Mouse (Mus musculus) adrenal gland, postnatal 36 days (tissue): ENCODE measurements around the gene Rmnd1. TPM values are rescaled to one million over a fixed set of nuclear protein-coding genes. Genes with fewer than 3 reads are reported as not detected.
"Not testable (repeated sequence)": the region's sequence is repeated elsewhere in the genome, so short reads cannot be mapped to it uniquely, and the experiment has no call there.

Experiments used
- DNase-seq, 2 experiments: peaks; one replicate each; pipeline ENCODE4 v3.0.0; 2021; ENCODE audit warnings: mixed read lengths in 1 of 2
- long read RNA-seq, 2 experiments: library from polyadenylated mRNA; stranded (forward); transcript quantifications; one replicate each; pipeline ENCODE4 v2.0.0; 2021; ENCODE audit warnings: borderline sequencing depth in 2 of 2
- total RNA-seq, 2 experiments: library from RNA; stranded (reverse); gene quantifications; 2 replicates each; pipeline ENCODE4 v1.2.3; 2021

Gene Rmnd1
- total RNA-seq: 10 to 100 TPM; 41.1 to 42.9 TPM
- long read RNA-seq, experiment 1, transcript Rmnd1-201 (13 exons, 3,139 nt): major isoform, 32 of 55 reads
- long read RNA-seq, experiment 1, partial matches to known transcripts: 7 of 55 reads
- long read RNA-seq, experiment 1, other reads (novel, unspliced or antisense): 15 of 55 reads
- long read RNA-seq, experiment 2, transcript Rmnd1-201 (13 exons, 3,139 nt): major isoform, 13 of 21 reads
- long read RNA-seq, experiment 2, partial matches to known transcripts: 1 of 21 reads
- long read RNA-seq, experiment 2, other reads (novel, unspliced or antisense): 6 of 21 reads

DNA sequence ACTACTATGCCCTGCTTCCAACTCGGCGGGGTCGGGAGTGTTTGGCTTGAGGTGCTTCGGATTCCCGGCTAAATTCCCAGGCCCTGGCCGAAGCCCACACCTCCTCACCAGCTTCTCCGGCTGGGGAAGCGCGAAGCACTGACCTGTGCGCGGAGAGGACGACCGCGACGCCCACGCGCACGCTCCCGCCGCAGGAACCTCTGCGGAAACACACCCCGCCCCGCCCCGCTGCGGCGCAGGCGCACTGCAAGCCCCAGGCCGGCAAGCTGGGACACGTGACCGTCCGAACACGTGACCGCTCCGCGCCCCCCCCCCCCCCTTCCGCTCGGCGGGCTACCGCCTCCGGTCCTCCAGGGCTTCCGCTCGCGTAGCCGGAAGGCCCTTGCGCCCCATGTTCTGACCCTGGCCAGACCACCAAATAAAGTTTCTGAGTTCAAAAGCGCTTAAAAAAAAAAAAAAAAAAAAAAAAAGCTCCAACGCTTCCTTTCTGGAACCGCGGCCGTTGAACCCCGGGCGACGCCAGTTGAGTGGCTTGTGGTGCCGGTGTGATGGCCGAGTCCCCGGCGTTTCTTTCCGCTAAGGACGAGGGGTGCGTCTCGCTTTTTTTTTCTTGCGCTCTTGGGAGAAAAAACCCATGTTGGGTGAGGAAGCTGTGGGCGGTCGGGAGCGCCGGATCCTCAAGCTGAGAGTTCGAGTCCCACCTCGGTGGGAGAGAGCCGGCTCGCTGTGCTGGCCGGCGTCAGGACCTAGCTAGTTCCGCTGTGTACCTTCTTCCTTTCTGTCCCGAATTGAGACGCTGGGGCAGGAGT is at the start of gene Rmnd1, which contains the start of gene Armt1:
TSS of gene Rmnd1 (minus strand) at position 266 of the 809 bp plus-strand sequence.
TSS of gene Armt1 (plus strand) at position 345 of the 809 bp plus-strand sequence.
- peak; percentile 96 to 98 for DNase-seq

DNA sequence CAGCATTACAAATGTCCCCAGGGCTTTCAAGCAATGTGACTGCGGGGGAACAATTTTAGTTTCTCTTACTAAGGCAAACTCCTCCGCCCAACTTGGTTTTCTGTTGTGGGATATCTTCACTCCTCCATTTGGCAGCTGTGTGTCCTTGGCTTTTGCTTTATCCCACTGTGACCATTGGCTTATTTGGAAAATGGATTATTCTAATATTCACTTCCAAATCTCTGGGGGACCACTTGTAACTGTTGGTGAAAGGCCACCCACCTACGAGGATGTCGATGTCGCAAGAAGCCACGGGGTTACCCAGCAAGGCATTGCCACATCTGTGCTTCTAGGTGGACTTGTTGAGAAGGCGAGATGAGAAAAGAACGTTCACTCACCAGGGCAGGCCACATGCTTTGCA is 49.5 kb upstream of the Rmnd1 start:
- DNase-seq: peak in 1 of 2 experiments; percentile 52

DNA sequence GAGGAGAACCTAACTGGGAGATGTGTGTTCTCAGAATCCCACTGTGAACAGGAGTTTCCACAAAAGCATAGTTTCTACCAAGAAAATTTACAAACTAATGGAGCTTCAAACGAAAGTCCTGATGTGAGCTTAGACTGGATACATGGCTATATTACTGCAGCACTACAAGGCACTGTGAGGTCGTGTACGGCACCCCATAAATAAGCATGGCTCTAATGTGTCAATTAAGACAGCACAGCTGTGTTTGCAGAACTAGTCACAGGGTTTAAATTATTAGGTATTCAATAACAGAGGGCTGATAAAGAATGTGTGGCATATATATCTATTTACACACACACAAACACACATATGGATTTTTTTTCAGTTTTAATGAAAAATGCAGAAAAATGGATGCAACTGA is 48.7 kb upstream of the Rmnd1 start:
- no peak for DNase-seq

DNA sequence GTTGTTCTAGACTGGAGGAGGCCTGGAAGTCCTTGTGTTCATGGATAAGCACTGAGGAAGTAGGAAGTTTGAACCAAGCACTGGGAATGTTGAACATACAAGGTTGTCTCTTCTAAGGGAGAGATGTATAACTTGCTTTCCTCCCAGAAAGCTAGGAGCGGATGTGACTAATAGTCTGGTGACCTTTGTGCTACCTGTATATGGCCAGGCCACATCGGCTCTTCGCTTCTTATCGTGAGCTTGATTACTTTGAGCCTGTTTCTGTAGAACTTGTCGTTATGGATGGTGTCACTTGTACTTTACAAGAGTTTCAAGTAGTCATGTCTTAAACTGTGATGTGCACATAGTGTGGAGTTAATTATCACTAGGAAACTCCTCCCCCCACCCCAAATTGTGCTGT is 44.4 kb upstream of the Rmnd1 start:
- DNase-seq: no peak

DNA sequence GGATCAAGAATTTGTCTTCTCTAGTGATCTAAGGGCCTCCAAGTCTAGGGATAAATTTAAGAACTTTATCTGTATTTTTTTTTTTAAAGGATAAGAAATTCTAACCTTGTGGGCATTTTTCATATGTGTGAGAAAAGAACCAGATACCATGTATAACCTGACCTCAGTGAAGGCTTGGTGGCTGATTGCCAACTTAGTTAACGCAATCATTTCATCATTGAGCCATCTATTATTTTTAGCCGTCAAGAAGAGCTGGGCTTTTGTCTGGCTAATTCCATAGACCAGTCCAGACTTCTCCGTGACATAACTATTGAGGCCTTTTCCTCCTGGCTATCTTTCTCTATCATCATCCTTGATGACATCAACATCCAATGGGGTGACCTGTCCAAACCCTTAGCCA is 43.2 kb upstream of the Rmnd1 start:
- no peak for DNase-seq

DNA sequence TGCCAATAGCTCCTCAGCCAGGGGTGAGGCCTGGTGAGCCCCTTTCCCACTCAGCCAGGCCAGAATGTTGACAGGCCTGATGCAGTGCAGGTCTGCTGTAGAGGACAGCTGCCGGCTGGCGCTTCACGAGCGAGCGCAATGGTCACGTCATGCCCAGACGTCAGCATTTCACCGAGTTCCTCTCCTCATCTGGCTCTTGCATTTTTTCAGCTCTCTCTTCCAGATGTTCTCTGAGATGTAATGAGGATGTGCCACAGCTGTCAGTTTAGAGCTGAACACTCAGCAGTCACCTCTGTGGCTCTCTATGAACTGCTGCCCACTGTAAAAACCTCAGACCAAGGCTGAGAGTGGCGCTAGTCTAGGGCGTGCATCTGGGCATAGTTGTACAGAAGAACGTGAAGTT is 41.4 kb upstream of the Rmnd1 start:
- no peak for DNase-seq

DNA sequence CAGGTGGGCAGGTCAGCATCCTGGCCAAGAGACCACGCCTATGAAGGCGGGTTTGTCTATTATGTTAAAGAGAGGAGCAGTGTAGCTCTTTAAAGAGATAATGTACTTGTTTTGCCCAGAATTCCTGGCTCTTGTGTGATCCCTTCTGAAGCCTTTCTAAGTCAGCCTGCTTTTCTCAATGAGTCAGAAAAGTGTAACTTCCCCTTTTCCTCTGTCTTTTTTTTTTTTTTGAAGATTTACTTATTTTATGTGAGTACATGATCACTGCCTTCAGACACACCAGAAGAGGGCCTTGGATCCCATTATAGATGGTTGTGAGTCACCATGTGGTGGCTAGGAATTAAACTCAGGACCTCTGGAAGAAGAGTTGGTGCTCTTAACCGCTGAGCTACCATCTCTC is 37.2 kb upstream of the Rmnd1 start:
- DNase-seq: no peak

DNA sequence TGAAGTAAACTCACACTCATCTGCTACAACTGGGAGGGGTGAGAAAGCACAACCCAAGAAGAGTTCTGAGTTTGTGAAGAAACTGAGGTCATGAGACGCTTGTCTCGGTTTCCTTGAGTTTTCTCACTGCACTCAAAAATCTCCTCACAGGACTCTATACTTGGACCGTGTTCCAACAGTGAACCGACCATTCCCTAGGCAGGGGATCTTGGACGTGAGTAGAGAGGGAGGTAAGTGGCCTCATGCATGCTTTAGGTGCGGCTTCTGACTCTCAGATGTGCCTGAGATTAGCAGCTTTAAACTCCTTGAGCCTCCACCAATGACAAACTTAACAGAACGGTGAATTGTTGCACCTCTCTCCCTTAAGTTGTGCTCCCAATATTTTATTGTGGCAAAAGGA is 33.6 kb upstream of the Rmnd1 start:
- DNase-seq: no peak

DNA sequence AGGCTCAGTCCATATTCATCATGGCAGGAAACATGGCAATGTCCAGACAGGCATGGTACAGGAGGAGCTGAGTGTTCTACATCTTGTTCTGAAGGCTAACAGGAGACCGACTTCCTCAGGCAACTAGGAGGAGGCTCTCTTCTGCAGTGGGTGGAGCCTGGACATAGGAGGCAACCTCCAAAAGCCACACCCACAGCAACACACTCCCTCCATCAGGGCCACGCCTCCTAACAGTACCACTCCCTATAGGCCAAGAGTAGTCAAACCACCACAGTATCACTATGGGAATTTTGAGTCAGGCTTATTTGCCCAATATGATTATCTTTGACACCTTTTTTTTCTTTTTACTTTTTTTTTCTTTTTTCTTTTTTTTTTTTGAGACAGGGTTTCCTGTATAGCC is 28.0 kb upstream of the Rmnd1 start:
- DNase-seq: no peak

DNA sequence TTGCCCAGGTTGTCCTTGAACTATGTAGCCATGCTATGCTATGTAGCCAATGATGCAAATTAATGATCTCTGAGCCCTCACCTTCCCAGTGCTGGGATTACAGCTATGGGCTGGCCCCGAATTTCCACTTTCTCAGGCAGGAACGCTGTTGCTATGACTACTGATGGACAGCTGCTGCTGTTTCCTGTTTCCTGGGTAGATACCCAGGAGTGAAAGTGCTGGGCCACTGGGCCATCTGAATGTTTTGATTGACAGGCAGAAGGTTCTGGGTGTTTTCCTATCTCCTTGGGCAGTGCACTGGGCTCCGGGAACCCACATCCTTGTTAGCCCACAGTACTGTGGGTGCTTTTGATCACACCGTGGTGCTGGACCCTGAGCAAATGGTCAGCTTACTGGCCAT is 24.2 kb upstream of the Rmnd1 start:
- no peak for DNase-seq

DNA sequence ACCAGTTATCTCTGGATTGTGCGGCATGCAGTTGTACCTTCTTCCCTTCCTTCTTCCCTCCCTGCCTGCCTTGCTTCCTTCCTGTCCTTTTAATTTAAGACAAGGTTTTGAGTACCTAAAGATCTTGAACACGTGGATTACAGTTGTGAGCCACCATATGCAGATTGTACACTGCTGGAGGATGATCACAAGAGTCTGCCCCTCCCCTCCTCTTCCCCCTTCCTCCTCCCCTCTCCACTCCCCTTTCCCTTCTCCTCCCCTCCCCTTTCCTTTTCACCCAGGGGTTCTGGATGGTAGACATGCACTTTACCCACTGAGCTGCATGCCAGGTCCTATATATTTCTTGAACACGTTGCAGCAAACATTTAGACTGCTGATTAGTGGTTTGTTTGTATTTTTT is 3.2 kb upstream of the Rmnd1 start:
- no peak for DNase-seq

DNA sequence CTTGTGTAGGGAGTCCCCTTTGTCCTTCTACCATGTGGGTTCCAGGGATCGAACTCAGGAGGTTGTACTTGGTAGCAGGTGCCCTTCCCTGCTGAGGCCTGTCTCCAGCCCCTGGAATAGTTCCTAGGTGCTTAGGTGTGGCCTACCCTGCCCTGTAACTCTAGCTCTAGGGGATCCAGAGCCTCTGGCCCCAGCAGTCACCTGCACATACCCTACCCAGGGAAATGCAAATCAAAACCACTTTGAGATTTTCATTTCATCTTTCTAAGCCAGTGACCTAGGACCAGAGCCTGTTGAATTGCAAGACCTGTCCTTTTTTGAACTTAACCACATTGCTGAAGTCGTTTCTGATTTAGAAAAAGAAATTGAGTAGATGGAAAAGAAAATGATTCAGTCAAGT is 1.7 kb upstream of the Rmnd1 start:
- not testable (repeated sequence) for DNase-seq

DNA sequence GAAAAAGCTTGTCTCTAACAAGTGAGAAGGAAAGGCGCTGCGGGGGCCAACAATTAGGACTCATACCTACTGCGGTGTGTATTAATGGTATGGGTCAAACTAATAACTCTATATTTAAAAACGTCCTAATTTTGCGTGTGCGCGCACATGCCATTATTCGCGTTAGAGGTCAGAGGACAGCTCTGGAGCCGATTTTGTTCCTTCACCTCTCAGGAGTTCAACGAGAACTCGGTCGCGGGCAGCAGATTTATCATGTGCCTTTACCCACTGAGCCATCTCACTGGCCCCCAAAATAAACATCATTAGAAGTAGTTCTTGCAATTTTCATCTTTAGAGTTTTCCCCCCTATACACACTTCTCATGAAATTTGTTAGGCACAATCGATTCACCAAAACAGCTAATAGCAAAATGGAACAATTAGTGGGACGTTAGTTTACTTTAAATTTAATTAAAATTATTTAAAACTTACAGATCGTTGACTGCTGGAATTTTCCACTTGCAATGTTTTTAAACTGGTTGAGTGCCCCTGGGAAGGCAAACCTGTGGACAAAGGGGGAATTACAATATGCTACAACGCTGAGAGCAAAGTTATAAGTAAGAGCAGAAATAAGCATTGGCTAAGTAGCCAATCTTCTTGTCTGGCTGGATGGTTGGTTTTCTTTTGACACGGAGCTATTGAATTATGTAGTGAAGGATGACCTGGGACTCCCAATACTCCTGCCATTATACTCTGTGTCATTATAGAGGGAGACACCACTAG is 988 bp upstream of the Rmnd1 start:
- peak in 1 of 2 experiments; percentile 21 for DNase-seq

DNA sequence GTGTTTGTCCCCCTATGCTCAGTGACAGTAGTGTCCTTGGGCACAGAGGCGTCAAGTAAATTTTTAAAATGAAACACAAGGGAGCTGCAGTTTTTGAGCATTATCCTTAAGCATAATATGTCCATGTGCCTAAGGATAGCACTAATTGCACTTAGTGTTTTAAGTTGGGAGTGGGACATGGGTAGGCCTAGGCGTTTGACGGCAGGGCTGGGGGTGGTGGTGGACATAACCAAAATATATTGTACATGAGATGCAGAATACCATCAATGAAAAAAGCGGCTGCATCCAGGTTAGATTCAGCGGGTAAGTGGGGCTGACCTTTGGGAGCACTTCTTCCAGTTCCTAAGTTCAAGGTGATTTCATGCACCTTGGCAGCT is 454 bp downstream of the Rmnd1 start:
- no peak for DNase-seq

DNA sequence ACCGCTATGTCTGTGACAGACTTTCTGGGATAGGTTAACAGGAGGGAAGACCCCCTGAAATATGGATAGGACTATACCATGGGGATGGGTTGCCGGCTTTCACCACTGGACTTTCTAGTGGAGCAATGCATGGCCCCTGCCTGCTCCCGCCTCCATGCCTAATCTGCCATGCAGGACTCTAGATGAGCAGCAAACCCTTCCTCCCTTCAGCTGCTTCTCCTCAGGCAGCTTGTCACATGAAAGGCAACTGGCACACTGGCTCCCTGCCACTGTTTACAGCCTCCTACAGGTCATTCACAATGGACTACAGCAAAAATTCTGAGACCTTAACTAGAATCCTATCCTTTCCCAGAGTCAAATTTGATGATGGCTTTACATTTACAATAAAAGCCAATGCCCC is 1.4 kb downstream of the Rmnd1 start:
- DNase-seq: peak in 1 of 2 experiments; percentile 26

DNA sequence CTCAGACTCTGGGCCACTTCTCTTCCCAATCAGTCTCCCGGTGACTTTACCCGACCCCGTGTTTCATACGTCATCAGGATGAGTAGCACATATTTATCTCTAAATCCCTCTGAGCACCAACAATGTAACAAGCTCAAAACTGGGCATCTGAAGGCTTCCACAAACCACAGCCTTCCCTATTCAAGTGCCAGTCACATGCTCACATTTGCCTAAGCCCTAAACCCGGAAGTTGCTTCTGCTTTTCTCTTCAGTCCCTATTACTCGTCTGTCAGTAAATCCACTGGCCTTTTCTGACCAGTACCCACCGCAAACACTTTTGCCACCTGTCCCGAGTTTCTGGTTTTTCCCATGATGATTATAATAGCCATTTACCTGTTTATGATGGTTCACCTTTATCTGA is 1.8 kb downstream of the Rmnd1 start:
- DNase-seq: no peak

DNA sequence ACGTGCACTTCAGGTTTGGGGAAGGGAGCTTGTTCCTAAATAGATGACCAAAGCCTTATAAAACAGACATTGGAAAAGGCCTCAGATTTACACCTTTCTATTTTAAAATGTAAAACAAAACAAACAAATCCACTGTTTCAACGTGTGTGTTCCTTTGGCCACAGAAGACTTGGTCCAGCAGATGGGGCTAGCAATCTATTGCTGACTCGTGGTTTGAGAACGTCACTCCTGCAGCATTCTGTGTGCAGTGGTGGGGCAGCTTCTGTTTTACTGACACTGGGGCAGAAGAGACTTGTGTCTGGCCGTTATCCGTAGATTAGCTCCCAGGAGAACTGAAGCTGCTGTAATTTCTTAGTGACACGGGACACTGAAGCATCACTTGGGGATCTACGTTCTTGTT is 6.9 kb downstream of the Rmnd1 start:
- peak; percentile 40 to 46 for DNase-seq

DNA sequence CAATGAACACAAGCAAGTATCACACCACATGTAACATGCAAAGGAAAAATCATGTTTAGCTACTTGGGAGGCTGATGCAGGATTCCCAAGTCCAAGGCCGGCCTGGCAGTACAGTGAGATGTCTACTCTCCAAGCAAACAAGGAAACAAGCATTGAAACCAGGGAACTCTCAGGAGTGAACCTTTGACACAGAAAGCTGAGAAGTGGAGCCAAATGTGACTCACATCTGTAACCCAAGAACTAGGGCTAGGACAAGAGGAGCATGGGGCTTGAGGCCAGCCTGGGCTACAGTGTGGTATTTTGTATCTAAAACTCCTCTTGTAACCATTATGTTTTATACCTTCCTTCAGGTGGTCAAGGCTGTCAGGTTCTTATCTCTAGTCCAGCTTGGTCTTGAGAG is 25.0 kb downstream of the Rmnd1 start:
- no peak for DNase-seq

DNA sequence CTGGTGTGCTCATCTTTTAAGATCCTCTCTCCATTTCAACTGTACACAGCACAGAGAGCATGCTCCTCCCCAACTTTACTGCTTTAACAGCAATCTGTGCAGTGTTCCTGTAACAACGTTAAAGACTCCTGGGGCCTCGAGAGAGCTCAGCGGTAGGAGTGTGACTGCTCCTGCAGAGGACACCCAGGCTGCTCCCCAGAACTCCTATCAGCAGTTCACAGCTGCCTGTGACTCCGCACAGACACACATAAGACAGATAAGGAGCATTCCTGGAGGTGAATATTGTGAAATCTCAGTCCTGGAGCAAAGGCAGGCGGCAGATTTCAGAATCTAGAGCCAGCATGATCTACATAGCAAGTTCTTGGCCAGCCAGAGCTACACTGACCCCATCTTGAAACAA is 26.7 kb downstream of the Rmnd1 start:
- DNase-seq: no peak

DNA sequence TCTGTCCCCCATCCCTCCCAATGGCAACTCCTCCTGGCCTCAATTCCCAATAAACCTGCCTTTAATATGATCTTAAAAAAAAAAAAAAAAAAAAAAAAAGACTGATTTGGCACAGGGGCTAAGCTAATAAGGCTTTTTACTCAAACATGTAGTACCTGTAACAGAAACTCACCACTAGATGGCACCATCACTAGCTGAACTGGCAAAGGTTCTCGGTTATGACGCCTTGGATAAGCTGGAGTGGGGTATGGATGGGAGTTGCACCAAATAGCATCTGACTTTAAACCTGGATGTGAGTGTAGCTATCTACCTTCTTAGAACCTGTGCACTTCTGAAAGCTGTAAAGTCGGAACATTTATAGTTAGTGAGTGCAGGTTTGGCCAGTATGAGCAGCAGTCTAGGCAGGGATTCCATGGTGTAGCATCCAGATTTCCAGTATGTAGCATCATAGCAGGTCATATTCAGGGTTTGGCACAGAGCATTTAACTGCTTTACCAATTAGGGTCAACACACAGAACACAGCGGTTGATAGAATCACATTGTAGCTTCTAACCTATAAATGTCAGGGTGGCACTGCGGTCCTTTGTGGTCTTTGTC is 27.2 kb downstream of the Rmnd1 start:
- DNase-seq: peak in 1 of 2 experiments; percentile 57

DNA sequence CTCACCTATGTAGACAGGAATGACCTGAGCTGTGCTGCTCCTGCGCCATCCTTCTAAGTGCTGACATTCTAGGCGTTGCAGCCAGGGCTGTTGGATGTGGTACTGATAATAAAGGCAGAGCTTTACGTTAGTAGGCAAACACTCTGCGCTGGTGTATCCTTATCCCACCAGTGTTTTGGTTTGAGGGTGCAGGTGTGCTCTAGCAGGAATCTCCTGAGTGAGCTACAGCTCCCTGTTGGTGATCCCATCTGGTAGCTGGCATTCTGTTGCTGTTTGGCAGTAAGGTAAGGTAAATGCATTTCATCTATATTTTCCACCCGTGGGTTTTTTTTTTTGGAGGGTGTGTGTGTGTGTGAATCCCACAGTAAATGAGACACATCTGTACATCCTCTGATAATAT is 34.1 kb downstream of the Rmnd1 start:
- no peak for DNase-seq

DNA sequence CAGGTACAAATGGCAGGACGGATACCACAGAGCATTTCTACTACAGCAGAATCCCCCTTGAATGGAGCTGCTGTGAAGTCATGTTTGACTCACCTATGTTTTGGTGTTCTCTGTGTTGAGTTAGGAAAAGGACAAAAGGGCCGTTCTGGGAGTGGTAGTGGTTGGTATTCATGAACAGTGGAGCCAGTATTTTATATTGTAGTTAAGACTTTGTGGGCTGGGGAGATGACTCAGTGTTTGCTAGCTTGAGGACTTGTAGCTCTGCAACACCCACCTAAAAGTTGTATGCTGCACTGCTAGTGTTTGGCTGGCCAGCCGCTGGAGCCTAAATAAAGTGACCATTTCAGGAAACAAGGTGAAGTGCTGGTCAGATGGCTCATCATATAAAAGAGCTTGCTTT is 36.9 kb downstream of the Rmnd1 start:
- DNase-seq: no peak

DNA sequence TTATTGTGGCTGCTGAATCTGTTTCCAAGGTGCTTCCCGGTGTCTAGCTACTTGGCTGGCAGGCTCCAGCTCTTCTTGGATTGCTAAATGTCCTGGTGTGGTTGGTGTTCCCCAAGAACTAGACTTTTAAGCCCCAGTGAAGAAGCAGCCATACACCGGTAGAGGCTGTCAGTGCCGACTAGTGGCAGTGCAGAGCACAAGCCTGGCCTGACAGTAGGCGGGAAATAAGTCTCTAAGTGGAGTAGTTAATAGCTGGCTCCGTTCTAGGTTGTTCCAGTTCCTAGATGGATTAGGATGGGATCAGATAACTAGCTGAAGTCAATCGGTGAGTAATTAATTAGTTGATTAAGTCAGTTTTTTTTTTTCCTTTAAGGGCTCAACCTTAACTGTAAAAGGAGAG is 40.3 kb downstream of the Rmnd1 start:
- peak; percentile 49 to 53 for DNase-seq
